Mouse (Mus musculus): ENCODE measurements around the gene Dot1l.

Gene Dot1l

DNA sequence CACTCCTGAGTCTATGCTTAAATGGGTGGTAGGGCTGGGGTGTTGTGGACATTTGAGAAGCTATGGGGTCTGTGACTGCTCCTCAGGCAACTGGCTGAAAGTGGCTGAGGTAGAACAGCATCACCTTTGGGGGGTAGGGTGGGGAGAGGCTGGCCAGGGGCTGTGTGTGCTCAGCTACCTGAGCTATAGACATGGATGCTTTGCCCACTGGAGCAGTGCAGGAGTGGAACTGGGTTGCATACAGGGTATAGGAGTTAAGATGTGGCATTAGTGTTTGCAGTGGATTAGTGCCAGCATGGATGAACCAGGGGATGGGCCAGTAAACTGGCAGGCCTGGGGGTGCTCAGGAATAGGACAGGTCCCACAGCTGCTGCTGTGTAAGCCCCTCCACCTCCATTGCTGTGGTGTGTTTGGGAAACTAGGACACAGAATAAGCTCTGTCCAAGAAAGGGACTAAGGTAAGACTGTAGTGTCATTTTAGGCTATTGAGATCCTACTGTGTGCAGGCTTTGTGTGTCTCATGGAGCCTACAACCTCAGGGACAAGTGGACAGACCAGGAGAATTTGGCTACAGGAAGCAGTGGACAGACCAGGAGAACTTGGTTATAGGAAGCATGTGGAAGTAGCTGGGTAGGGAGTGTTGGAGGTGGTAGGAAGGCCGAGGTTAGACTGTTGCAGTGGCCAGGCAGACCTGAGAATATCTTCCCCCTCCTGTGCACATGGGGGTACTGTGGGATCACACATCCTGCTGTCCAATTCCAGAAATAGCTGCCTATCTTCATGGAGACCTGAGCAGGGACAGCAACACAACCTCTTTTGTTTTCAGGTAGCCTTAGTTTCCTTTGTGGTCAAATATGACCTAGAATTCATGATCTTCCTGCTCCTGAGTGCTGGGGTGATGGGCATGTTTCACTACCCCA, 74.6 kb downstream of the Dot1l start:
- DNase-seq (ENCODE audit: low read depth, low spot score) = no peak

DNA sequence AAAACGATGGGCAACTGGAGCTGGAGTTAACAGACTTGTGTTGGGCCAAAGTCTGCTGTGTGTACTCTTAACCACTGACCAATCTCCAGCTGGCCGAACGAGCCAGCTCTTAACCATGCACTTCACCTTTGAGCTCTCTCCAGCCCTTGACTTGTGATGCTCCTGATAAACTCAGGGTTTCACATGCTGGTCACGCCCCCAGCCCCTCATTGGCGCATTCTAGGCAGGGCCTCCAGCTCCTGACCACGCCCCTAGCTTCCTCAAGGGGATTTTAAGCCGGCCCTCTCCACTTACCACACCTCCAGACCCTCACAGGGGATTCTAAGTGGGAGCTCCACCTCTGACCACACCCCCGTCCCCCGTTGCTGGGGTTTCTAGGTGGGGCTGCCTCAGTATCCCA, 76.1 kb downstream of the Dot1l start:
- DNase-seq (ENCODE audit: low read depth, low spot score) = no peak

DNA sequence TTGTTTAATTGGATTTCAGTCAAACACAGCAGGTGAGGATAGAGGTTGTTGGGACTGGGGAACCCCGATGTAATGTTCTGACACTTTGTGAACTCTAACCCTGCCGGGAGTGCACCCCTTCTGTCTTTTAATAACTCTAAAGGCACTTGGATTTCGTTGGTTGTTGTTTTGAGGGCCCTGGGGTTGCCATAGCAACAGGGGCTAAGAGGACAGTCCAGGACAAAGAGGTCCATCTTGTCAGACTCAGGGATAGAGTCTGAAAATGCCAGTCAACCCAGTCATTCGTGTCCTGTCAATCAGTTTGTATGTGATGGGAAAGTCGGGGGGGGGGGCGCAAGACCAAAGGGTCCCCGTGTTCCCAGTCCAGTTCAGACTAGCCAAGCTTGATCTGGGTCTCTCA, 77.8 kb downstream of the Dot1l start:
- no peak for DNase-seq (ENCODE audit: low read depth, low spot score)

DNA sequence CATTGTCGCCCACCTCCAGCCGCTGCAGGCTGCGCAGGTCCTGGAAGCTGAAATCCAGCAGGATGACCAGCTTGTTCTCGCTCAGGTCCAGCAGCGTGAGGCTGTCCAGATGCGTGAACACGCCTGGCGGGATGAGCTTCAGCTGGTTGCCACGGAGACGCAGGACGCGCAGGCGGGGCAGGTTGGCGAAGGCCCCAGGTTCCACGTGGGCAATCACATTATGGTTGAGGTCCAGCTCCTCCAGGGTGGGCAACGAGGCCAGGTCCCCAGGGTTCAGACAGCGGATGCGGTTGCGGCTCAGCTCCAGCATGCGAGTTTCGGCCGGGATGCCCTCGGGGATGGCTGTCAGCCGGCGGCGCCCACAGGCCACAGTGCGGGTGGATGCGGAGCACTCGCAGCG, 80.6 kb downstream of the Dot1l start:
- no peak for DNase-seq (ENCODE audit: low read depth, low spot score)

DNA sequence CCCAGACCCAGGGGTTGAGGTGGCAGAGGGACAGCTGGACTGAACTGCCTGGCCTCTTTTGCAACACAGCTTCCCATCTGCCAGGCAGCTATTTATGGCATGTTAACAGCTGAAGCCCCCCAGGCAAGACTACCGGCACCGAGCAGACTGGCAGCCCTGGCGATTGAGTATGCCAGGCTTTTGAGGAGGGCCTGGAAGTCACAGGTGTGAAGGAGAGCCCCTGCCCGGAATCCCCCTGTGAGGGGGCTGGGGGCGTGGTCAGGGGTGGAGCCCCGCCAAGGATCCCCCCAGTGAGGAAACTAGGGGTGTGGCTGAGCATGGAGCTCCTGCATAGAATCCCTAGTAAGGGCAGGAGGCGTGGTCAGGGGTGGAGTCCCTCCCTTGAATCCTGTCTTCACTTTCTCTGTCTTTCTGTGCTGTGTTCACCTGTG, 82.0 kb downstream of the Dot1l start:
- no peak for DNase-seq (ENCODE audit: low read depth, low spot score)

DNA sequence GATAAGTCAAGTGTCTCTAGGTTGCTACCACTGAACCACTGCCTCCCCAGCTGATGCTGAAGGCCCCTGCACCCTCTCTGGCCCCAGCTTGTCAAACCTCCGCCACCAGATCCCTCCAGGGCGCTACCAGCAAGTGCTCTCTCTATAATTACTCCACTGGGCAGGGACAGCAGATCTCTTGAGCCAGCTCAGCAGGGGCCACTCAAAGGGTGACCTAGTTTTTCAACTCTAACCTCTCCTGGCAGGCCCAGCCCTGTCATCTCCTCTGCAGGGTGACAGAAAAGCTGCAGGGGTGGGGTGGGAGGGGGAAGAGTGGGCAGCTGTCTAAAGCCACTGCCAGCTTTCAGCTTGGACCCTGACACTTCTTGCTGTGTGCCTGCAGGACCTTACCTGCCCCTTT, 82.8 kb downstream of the Dot1l start:
- DNase-seq (ENCODE audit: low read depth, low spot score) = peak; percentile 77

DNA sequence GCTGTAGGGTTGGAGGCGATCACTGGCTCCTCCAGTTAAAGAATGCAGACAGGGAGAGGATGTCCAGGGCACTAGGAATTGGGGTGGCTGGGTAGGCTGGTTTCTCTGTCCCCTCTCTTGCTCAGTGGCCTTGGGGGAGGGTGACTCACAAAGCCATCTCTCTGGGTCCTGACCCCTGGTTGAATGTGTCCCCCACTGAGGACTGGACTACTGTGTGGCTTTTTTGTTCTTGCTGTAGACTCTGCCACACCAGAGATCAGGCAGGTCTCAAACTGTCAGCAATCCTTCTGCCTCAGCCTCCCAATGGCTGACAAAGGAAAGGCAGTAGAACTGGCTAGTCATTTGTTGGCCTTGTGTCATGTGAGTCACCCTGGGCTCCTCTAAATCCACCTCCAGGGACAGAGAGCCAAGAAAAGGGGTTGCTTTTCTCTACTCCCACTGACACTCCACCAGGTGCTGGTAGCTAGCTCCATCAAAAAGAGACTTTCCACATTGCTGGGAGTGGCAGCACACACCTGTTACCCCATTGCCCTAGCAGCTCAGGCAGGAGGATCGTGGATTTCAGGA, 83.4 kb downstream of the Dot1l start:
- DNase-seq (ENCODE audit: low read depth, low spot score) = no peak

DNA sequence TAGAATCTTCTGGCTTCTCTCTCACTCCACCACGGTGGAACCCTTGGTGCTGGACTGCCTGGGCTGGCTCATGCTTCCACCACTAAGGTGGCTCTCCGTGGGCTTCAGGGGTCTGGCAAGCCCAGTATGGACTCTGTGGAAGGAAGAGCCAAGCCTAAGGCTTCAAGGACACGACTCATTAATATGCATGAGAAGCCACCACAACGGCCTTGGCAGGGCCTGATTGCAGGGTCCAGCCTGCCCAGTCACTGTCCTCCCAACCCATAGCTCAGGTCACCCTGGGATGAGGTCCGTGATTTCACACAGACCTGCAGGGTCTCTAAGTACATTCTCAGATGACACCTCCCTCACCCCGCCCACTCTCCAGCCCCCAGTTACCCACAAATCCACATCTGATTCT, 84.8 kb downstream of the Dot1l start:
- DNase-seq (ENCODE audit: low read depth, low spot score) = no peak

DNA sequence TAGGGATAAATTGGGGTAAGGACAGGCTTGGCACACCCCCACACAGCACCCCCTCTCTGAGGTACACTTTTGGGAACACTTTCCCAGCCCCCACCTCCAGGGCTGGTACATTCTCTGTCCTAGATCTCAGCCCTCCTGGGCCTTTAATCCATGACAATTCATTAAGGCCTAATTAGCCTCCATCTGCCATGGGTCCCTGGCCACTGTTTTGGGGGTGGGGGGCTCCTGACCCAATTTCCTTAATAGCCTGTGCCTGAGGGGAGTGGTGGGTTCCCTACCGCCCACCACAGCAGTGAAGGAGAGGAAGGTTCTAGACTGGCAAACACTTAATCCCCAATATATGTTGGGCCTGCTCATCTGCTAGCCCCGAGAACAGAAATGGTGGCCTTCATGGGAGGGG, 86.7 kb downstream of the Dot1l start:
- DNase-seq (ENCODE audit: low read depth, low spot score) = no peak

DNA sequence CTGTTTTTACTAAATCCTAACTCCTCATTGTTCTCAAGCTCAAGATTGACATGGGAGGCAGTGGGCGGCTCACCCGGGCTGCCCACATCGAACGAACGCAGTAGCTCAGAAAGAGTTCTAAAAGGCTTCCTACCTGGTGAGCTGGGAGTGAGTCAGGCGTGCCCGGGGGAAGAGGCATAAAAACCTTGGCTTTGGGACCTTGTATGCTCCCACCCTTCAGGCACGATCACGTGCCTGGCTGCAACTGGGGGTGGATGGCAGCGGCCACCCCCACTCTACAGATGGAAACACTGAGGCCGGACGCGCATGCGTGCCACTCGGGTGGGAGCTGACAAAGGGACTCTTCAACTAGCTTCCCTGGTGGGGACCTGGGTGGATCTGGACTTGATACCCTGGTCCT, 87.3 kb downstream of the Dot1l start:
- no peak for DNase-seq (ENCODE audit: low read depth, low spot score)

DNA sequence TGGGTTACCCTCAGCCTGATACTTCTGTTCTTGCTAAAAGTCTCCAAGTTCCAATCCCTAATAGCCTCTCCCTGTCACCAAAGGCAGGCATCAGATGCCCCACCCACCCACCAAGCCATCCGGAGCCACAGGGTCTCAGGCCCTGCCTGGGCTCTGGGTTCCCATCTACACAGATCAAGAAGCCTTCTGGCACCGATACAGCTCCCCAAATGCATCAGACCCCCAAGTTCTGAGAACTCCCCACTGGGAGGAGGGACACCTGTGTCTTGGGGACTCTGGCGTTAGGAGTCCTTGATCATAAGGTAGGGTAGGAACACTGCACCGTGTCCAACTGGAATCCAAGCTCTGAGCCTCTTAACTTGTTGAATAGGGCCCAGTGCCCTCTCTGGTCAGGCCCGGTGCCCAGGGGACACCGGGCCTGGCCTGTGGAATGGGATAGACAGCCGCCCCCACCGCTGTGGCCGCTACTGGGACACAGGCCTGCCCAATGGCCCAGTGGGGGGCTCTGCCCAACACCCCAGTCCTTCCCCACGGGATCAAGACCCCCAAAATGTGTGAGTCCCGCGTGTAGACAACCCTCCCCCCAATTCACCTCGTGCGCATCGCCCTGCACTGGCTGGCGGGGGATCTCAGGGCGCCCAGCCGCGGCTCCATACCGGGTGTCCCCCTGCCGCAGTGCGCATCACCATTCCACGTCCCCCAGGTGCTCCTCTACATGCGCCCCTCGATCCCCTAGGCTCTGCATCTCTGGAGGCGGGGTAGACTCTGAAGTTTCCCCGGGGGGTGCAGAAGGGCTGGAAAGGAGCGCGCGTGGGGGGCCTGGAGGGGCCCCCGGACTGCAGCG, 88.3 kb downstream of the Dot1l start:
- no peak for DNase-seq (ENCODE audit: low read depth, low spot score)

DNA sequence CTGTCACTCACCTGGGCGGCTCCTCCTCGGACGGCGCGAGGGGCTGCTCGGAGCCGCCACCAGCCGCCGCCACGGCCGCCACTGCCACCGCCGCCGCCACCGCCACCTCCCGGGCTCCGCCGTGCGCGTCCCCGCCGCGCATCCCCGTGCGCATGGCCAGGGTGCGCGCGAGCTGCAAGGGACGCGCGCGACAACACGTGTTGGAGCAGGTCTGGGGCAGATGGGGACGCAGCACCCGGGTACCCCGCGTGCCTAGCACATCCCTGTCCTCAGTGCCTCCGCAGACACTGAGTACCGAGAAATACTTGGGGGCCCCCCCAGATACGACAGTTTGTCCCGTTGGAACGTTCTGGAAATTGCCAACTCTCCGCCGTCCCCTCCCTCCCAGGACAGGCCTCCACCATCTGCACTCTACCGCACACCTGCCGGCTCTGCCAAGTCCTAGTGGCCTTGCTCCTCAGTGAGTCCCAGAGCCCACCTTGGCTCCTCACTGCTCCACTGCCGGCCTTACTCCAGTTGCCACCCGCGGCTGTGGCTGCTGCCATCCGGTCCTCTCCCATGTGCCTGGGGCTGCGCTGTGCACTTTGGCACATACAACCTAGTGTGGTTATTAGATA, 89.0 kb downstream of the Dot1l start, which contains the start of gene Lingo3:
TSS of gene Lingo3 (minus strand) at position 109 of the 617 bp plus-strand sequence.
- no peak for DNase-seq (ENCODE audit: low read depth, low spot score)

Data from retina, postnatal 7 days (tissue).